Mouse (Mus musculus) forebrain, postnatal 0 days (tissue): ENCODE results near the gene Frat2. TPM values are rescaled to one million over a fixed set of nuclear protein-coding genes. Genes with fewer than 3 reads are reported as not detected.

Experiments used
- ATAC-seq: fragments of 200-750 bp; cut with Nextera tagmentation; 2 replicates; pipeline ENCODE4 v1.8.0; 2017; ENCODE audit warnings: mild to moderate bottlenecking, moderate library complexity
- DNase-seq: peaks from one replicate; pipeline ENCODE4 v3.0.0-alpha.2; 2015
- H3K27ac ChIP-seq: fragments of 300-500 bp; sonication (generic); 2 replicates; pipeline ENCODE4 v1.5.1; 2014; ENCODE audit warnings: low read depth, mild to moderate bottlenecking, antibody characterized with exemption, low read length, moderate library complexity, mixed read lengths
- H3K27me3 ChIP-seq: fragments of 300-500 bp; sonication (generic); 2 replicates; pipeline ENCODE4 v1.6.1; 2014; ENCODE audit warnings: mild to moderate bottlenecking, low read length, mixed read lengths; ENCODE audit not compliant: insufficient read depth
- H3K36me3 ChIP-seq: fragments of 300-500 bp; sonication (generic); 2 replicates; pipeline ENCODE4 v1.6.1; 2014; ENCODE audit warnings: mild to moderate bottlenecking, moderate library complexity; ENCODE audit not compliant: insufficient read depth
- H3K4me1 ChIP-seq: fragments of 300-500 bp; sonication (generic); 2 replicates; pipeline ENCODE4 v1.6.1; 2014; ENCODE audit warnings: antibody characterized with exemption; ENCODE audit not compliant: insufficient read depth
- H3K4me2 ChIP-seq: fragments of 300-500 bp; sonication (generic); 2 replicates; pipeline ENCODE4 v1.6.1; 2014; ENCODE audit warnings: low read depth, mild to moderate bottlenecking, moderate library complexity
- H3K4me3 ChIP-seq: fragments of 300-500 bp; sonication (generic); 2 replicates; pipeline ENCODE4 v1.5.1; 2014; ENCODE audit warnings: low read depth, low read length, mixed read lengths
- H3K9ac ChIP-seq: fragments of 300-500 bp; sonication (generic); 2 replicates; pipeline ENCODE4 v1.6.1; 2014; ENCODE audit warnings: mild to moderate bottlenecking
- H3K9me3 ChIP-seq: fragments of 300-500 bp; sonication (generic); 2 replicates; pipeline ENCODE4 v1.6.1; 2016; ENCODE audit warnings: low read length
- CTCF ChIP-seq: sonication (generic); IDR thresholded peaks from 2 replicates; pipeline ENCODE4 v1.5.1; 2016; ENCODE audit warnings: antibody characterized with exemption, control low read depth, low read depth
- WGBS: fragments of 180-500 bp; shearing (Covaris S2); extraction: QIAGEN DNeasy Blood & Tissue Kit; methylation state at CpG from one replicate; pipeline ENCODE4 v1.1.7; 2014; 5-methylcytosine and 5-hydroxymethylcytosine counted together
- polyA plus RNA-seq: library from polyadenylated mRNA; unstranded; fragments of >200 nt; fragmentation: Nextera tagmentation; extraction: Ambion mirVana; gene quantifications from 2 replicates; pipeline ENCODE4 v1.2.1, GENCODE M21; 2015
- total RNA-seq: library from RNA; depleted of rRNA; stranded (reverse); fragments of >200 nt; gene quantifications from 2 replicates; pipeline ENCODE4 v1.2.3, GENCODE M21; 2014

Frat2 gene
- total and polyA plus RNA-seq, 2 experiments from 2014 or later = 15.5 to 22.4 TPM

DNA sequence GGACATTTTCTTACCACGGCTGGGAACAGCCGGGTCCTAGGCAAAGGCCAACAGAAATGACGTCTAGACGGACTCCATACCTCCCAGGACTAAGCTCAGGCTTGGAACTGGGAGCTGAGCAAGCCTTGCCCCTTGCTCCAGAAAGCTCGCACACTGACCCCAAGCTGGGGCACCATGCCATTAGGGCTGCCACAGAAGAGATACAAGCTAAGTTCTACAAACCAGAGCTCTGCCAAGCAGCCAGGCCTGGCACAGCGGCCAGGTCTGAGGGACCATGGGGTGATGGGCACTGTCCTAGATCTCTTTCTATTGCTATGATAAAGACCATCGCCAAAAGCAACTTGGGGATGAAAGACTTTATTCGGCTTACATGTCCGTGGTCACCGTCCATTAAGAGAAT lies 35.4 kb downstream of the Frat2 start:
- no peak overlapping the region for H3K27ac ChIP-seq
- ATAC-seq = no peak
- no peaks in the 10 kb centered on the region for H3K9me3 ChIP-seq
- no peak overlapping the region for H3K4me2 ChIP-seq
- no peaks in the 10 kb centered on the region for H3K4me1 ChIP-seq
- no peak overlapping the region for H3K9ac ChIP-seq
- H3K36me3 ChIP-seq = no peaks in the 10 kb centered on the region
- no peak overlapping the region for H3K4me3 ChIP-seq
- no peak for DNase-seq
- no peaks in the 10 kb centered on the region for H3K27me3 ChIP-seq
- WGBS = 95% methylated on average over 10 of the region's 10 CpGs
- no peak for TF ChIP-seq CTCF

GRCm38 (mm10) chr19:41810074-41810473 lies 37.9 kb downstream of the Frat2 start:
- TF ChIP-seq CTCF = no peak
- 77% methylated on average over 5 of the region's 5 CpGs for WGBS
- DNase-seq = no peak

DNA sequence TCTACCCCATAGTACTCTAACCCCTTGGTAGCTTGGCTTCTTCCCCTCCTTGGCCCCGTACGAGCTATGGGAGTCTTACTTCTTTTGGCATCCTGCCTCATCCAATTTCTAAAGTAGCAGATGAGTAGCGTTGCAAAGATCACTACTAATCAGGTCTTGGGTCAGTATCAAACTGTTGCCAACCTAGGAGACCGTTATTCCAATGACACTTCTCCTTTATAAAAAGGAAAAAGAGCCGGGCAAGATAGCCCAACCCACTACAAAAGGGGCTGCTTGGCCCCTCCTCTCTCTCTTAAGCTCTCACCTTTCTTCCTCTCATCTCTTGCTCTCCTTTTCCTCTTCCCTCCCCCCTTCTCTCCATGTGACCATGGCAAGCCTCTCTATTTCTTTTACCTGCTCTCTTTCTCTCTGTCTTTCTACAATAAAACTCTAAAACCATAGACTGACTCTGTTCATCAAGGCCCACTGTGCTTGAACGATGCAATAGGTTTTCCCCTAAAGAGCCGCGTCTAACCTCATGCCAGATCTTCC lies 39.8 kb downstream of the Frat2 start:
- H3K27ac ChIP-seq = no peak overlapping the region
- TF ChIP-seq CTCF = no peak
- ATAC-seq = no peak
- no peak for DNase-seq
- H3K9me3 ChIP-seq = no peaks in the 10 kb centered on the region
- H3K36me3 ChIP-seq = no peaks in the 10 kb centered on the region
- H3K4me1 ChIP-seq = no peaks in the 10 kb centered on the region
- H3K9ac ChIP-seq = no peak overlapping the region
- 74% methylated on average over 8 of the region's 8 CpGs for WGBS
- H3K4me2 ChIP-seq = no peak overlapping the region
- H3K4me3 ChIP-seq = no peak overlapping the region
- H3K27me3 ChIP-seq = no peaks in the 10 kb centered on the region

More at GRCm38 (mm10) chr19:41810074-41810473, 37.9 kb downstream of the Frat2 start:
- ATAC-seq = no peak
- H3K27me3 ChIP-seq = no peaks in the 10 kb centered on the region
- H3K4me3 ChIP-seq = no peak overlapping the region
- no peaks in the 10 kb centered on the region for H3K36me3 ChIP-seq
- H3K4me2 ChIP-seq = no peak overlapping the region
- H3K4me1 ChIP-seq = no peaks in the 10 kb centered on the region
- no peak overlapping the region for H3K27ac ChIP-seq
- H3K9ac ChIP-seq = no peak overlapping the region
- no peaks in the 10 kb centered on the region for H3K9me3 ChIP-seq

DNA sequence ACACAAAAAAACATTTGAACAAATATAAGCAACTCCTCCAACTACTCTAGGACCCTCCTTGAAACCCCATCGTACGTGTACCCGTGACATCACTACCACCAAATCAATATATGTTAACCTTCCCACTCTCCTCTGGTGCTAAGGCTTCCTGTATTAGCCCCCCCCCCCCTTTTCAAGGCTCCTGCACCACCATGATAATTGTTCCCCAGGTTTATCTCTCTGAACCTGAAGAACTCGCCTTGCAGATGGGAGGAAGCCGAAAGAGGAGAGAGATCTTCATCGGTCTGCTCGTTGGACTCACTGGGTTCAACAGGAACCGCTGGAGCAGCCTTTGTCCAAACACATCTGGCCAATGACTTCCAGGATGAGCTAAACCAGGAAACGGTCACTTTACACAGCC lies 40.4 kb downstream of the Frat2 start:
- Histone ChIP-seq H3K9me3 (no peaks in the 10 kb centered on the region), H3K36me3 (no peaks in the 10 kb centered on the region), H3K4me1 (no peaks in the 10 kb centered on the region), H3K27me3 (no peaks in the 10 kb centered on the region), H3K9ac (no peak overlapping the region), H3K4me3 (no peak overlapping the region), H3K4me2 (no peak overlapping the region), H3K27ac (no peak overlapping the region)
- no peak for ATAC-seq
- no peak for DNase-seq
- no peak for TF ChIP-seq CTCF
- WGBS = 90% methylated on average over 9 of the region's 9 CpGs

DNA sequence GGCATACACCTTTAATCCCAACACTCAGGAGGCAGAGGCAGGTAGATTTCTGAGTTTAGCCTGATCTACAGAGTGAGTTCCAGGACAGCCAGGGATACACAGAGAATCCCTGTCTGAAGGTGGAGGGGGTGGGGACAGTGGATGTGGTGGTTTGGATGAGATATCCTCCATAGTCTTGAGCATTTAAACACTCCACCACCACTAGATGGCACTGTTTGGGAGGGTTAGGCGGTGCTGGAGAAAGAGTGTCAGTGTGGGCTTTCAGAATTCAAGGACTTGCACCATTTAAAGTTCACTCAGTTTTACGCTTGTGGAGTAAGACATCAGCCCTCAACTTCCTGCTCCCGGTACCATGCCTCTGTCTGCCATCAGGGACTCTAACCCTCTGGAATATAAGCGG lies 42.1 kb downstream of the Frat2 start:
- no peaks in the 10 kb centered on the region for H3K9me3 ChIP-seq
- no peak for DNase-seq
- no peak overlapping the region for H3K4me3 ChIP-seq
- H3K27me3 ChIP-seq = no peaks in the 10 kb centered on the region
- H3K4me2 ChIP-seq = no peak overlapping the region
- no peak for ATAC-seq
- no peaks in the 10 kb centered on the region for H3K4me1 ChIP-seq
- 93% methylated on average over 4 of the region's 4 CpGs for WGBS
- H3K27ac ChIP-seq = no peak overlapping the region
- TF ChIP-seq CTCF = peak; percentile 22; the same call in 1 of the 2 replicates
- no peaks in the 10 kb centered on the region for H3K36me3 ChIP-seq
- H3K9ac ChIP-seq = no peak overlapping the region

- ATAC-seq (no peak), DNase-seq (peak; percentile 5)
- Histone ChIP-seq H3K4me1 (no peaks in the 10 kb centered on the region), H3K9ac (no peak overlapping the region), H3K36me3 (no peaks in the 10 kb centered on the region), H3K4me3 (no peak overlapping the region), H3K27me3 (no peaks in the 10 kb centered on the region), H3K4me2 (no peak overlapping the region), H3K27ac (no peak overlapping the region), H3K9me3 (no peaks in the 10 kb centered on the region)
- 40% methylated on average over 7 of the region's 7 CpGs for WGBS
- peak; percentile 51; the same call in 1 of the 2 replicates for TF ChIP-seq CTCF
These were observed 44.6 kb downstream of the Frat2 start for GRCm38 (mm10) chr19:41803322-41803721.

DNA sequence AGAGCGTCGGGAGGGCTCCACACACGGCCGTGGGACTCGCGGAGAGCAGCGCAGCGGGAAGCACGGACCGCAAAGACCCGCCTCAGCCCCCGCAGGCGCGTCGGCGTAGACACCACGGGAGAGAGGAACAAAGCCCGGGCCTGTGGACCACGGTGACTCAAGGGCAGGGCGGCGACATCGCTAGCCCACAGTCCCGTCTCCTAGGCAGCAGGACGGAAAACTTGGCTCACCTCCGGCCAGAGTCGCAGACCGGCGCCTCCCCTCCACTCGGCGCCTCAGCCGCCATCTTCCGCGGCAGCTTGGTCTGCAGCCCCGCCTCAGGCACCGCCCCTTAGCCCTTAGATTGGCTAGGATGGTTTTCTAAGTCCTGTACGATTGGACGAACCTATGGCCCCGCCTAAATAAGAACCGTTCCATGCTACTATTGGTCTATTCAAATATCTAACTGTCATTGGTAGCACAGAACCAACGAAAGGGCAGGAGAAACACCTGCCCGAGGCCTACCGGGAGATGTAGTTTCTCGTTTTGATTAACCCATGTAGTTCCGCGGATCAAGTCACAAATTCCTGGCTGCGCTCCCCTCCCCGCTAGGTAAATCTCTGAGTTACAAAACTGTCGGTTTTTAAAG lies 46.1 kb downstream of the Frat2 start, which contains the start of gene Arhgap19:
Gene Arhgap19, minus strand, starts transcription at position 306 of the 628 bp plus-strand sequence.
- under 1% methylated on average over 48 of the region's 48 CpGs for WGBS
- ATAC-seq (peak; percentile 100), DNase-seq (peak; percentile 95)
- Histone ChIP-seq H3K27me3 (no peaks in the 10 kb centered on the region), H3K4me2 (peak within 1 kb of the TSS; percentile 56), H3K27ac (no peak within 1 kb of the TSS), H3K4me3 (peak within 1 kb of the TSS; percentile 65), H3K9ac (peak within 1 kb of the TSS; percentile 55), H3K4me1 (no peaks in the 10 kb centered on the region), H3K36me3 (no peaks in the 10 kb centered on the region), H3K9me3 (no peaks in the 10 kb centered on the region)
- TF ChIP-seq CTCF = no peak
